Mouse (Mus musculus) brain, embryonic 14.5 days (tissue): ENCODE results near the gene Mfsd4b5. TPM values are rescaled to one million over a fixed set of nuclear protein-coding genes. Genes with fewer than 3 reads are reported as not detected.
"Not testable (repeated sequence)": the region's sequence is repeated elsewhere in the genome, so short reads cannot be mapped to it uniquely, and the experiment has no call there.

Experiments
- DNase-seq: peaks from one replicate; pipeline ENCODE4 v3.0.0-alpha.2; 2011; ENCODE audit warnings: low read depth
- CTCF ChIP-seq: fragments of 200-500 bp; IDR thresholded peaks from 2 replicates; pipeline ENCODE4 v1.5.1; 2012; ENCODE audit warnings: inconsistent platforms, mild to moderate bottlenecking, moderate library complexity, borderline replicate concordance; ENCODE audit not compliant: insufficient read depth, insufficient read length; ENCODE audit errors: extremely low read depth
- POLR2A ChIP-seq: fragments of 200-500 bp; IDR thresholded peaks from 2 replicates; pipeline ENCODE4 v1.6.1; 2012; ENCODE audit warnings: mild to moderate bottlenecking, inconsistent platforms, borderline replicate concordance; ENCODE audit not compliant: poor library complexity, insufficient read depth, insufficient read length, severe bottlenecking; ENCODE audit errors: extremely low read depth
- polyA plus RNA-seq: library from polyadenylated mRNA; depleted of rRNA; stranded (reverse); fragments of >200 nt; gene quantifications from 2 replicates; pipeline ENCODE4 v1.2.3, GENCODE M21; 2012

The Mfsd4b5 gene
- polyA plus RNA-seq, 1 experiment, result 0.05 TPM

DNA sequence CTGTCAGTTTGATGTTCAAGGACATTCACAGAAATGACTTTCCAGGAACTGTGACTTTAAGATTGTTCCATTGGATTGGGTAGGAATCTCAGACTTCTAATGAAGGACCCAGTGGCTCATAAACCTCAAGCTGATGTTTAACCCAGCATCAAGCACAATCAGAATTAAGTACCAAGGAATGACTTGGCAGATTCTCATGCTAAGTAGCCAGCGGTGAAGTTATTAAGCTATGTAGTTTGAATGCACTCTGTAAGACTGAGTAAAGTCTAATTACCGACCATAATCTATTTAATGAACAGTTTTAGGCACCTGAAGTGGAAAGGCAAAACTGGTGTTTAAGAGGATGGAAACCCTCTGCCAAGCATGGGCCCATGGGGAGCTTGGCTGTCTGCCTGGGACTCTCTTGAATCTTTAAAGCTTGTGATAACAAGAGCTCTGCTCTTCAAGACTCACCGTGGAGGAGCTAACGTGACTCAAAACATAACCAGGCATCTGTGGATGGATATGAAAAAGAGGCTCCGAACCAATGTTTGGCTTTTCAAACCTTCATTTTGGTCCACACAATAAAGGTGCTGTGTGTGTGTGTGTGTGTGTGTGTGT lies 31.9 kb upstream of the Mfsd4b5 start:
- TF ChIP-seq CTCF (no peak), POLR2A (no peak)

GRCm38 (mm10) chr10:40009591-40009990 lies 23.1 kb upstream of the Mfsd4b5 start:
- TF ChIP-seq CTCF, result no peak
- TF ChIP-seq POLR2A, result no peak
- DNase-seq, result no peak

More for the DNA sequence above, 31.9 kb upstream of the Mfsd4b5 start:
- DNase-seq, result peak; percentile 26

DNA sequence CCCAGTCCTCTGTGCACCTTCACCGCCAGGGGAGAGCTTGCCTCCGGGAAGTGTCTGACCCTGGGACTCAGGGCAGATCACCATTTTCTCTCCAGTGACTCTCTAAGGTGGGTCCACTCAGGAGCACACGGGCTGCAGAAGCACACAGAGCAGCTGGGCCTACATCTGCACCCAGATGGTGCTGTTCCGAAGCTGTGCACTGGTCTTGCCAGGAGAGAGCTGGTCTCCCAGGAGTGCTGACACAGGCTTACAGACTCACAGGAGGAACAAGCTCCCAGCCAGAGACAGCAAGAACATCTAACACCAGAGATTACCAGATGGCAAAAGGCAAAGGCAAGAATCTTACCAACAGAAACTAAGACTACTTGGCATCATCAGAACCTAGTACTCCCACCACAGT lies 22.4 kb upstream of the Mfsd4b5 start:
- not testable (repeated sequence) for DNase-seq

GRCm38 (mm10) chr10:40007953-40008352 lies 21.5 kb upstream of the Mfsd4b5 start:
- TF ChIP-seq POLR2A (no peak), CTCF (no peak)
- DNase-seq, result no peak

DNA sequence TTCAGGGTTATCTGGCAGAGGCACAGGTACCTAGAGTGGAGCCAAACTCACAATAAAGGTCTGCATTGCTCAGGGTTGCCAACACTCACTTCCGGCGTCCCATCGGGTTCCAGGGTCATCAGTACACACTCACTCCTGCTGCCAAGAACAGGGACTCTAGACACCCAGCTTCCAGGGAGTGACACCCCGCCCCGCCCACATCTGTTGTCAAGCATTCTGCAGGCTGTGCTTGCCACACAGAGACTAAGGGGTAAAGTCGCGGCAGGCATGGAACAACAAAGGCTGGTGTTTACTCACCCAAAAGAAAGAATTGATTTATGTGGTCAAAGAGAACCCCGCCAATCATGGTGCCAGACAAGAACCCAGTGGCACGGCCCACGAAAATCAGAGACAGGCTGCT lies 20.5 kb upstream of the Mfsd4b5 start:
- TF ChIP-seq CTCF, result no peak
- no peak for TF ChIP-seq POLR2A
- DNase-seq, result peak; percentile 42

DNA sequence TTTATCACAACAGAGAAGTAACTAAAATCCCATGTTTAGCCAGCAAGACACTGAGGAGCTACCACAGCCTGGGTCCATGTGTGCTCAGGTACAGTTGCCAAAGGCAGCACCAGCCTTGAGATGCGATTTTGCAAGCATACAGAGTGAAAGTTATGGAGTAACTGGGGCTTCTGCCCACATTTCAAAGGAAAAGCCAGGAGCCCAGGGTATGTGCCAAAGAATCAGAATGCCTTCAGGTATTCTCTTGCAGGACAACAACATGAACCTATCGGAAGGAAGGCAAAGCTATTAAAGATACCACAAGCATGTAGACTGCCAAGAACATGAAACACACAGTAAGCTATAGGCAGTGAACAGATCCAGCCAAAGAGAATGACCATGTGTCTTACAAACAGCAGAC lies 14.3 kb upstream of the Mfsd4b5 start:
- no peak for DNase-seq
- no peak for TF ChIP-seq CTCF
- no peak for TF ChIP-seq POLR2A

GRCm38 (mm10) chr10:39991155-39991554 lies 4.7 kb upstream of the Mfsd4b5 start:
- no peak for TF ChIP-seq CTCF
- TF ChIP-seq POLR2A, result no peak
- DNase-seq, result no peak

DNA sequence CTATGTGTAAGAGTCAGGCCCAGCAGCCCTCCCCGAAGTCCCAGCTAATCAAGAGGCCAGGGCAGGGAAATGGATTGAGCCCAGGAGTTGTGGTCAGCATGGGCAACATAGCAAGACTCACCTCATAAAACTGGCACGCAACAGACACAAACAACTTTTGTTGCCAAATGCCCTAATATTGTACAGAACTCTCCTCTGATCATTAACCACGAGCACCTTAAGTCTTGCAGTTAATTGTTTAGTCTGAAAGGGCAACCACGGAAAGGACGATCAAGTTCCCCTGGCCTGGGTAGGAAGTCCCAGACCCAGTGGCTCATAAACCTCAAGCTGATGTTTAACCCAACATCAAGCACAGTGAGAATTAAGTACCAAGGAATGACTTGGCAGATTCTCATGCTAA lies 3.8 kb downstream of the Mfsd4b5 start:
- DNase-seq, result no peak
- TF ChIP-seq POLR2A, result no peak
- TF ChIP-seq CTCF, result no peak

DNA sequence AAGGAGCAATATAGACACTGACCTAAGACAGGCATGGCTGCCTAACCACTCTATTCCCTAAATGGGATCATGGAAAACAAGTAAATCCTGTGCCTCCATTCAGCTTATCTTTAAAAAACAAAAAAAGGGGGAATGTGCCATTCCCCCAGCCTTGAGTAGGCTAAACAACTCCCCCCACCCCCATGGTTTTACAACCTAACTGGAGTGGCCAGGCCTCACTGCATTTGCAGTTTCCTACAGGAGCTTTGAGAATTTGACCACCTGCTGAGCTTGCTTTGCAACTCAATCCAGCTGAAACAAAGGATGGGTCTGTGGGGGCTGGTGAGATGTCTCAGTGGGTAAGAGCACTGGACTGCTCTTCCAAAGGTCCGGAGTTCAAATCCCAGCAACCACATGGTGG lies 8.2 kb downstream of the Mfsd4b5 start:
- no peak for DNase-seq
- TF ChIP-seq POLR2A (no peak), CTCF (no peak)

GRCm38 (mm10) chr10:39977346-39977745 lies 9.1 kb downstream of the Mfsd4b5 start:
- no peak for DNase-seq
- TF ChIP-seq CTCF (no peak), POLR2A (no peak)

DNA sequence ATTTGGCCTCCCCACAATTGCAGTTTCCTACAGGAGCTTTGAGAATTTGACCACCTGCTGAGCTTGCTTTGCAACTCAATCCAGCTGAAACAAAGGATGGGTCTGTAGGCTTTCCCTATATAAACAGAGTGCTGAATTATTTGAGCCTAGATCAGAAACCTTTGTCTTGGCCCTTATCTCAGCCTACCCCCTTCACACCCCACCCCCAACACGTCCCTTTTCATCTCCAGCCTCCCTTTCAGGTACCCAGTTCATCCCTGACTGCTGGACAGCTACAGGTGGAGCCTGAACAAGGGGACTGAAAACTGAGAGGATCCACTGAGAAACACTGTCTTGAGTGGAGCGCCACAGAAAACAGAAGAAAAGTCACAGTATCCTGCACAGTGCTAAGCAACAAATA lies 10.7 kb downstream of the Mfsd4b5 start:
- no peak for DNase-seq
- TF ChIP-seq POLR2A (no peak), CTCF (no peak)

GRCm38 (mm10) chr10:39974982-39975381 lies 11.5 kb downstream of the Mfsd4b5 start:
- TF ChIP-seq CTCF (no peak), POLR2A (no peak)
- no peak for DNase-seq
